Mouse (Mus musculus) left cerebral cortex, postnatal 10 days (tissue): ENCODE results near the gene Dusp6. TPM values are rescaled to one million over a fixed set of nuclear protein-coding genes. Genes with fewer than 3 reads are reported as not detected.

Source experiments
- DNase-seq, 2 experiments: peaks; one replicate each; pipeline ENCODE4 v3.0.0; 2021 to 2022; ENCODE audit warnings: low spot score in 2 of 2, mixed read lengths in 1 of 2; ENCODE audit errors: extremely low spot score in 1 of 2
- intact Hi-C: fragments of 180-260 bp; cut with DNase I; formaldehyde crosslinking; loops from one replicate; pipeline ENCODE4 v1.15.1; 2025
- total RNA-seq, 2 experiments: library from RNA; stranded (reverse); gene quantifications; 2 replicates each; pipeline ENCODE4 v1.2.3; 2021

Gene Dusp6
- total RNA-seq, 2 experiments from 2014 or later: 68.8 to 72.4 TPM

DNA sequence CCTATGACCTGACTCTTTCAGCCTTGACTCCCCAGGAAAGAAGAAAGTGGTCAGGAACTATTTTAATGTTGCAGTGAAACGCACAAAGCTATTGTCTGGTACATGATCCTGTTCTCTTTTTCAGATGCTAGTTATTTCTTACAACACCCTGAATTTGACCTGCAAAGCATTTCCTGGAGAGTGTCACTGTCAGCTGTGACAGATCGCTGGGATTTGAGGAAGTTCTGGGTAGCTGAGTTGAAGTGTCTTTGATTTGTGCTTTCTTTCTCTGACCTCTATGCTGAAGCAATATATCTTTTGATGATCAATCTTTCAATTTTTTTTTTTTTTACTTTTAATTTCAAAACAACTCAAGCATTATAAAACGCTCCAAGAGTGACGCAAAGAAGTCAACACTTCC lies 39.0 kb downstream of the Dusp6 start:
- intact Hi-C loops: no loop called here

DNA sequence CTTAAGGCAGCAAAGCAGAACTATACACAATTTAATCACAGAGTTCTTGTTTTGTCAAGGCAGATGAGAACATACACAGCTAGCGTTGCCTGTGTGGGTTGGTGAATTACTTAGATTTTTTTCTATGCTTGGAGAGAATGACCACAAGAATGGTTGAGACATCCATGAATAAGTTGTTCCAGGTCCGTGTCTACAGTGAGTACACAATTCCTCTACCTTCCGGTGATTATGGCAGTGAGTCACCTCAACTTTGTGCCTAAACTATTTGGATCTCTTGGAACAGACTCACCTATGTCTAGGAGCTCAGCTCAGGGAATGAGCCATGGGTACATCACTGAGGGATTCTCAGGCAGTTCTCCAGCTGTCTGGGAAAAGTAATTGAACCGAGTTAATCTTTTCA lies 45.8 kb downstream of the Dusp6 start:
- intact Hi-C loops: no loop called here
- no peak for DNase-seq

More for the DNA sequence above, 39.0 kb downstream of the Dusp6 start:
- no peak for DNase-seq

DNA sequence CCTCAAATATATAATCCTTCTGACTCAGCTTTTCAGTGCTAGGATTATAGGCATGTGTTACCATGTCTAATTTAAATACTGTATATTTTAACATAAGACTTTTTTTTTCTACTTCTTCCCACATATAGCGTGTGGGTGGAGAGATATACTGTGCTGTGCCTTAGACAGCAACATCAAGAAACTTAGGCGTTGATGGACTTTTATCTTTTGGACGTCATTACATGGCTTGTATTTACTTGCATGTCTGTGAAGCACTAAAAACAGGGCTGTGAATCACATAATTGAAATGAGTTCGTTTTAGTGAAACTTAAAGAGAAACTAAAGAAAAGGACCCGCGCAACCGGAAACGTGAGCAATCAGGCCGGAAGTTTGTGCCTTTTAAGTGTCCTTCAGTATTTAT lies 46.6 kb downstream of the Dusp6 start:
- intact Hi-C loops: loop anchor here (10.0 kb wide), 1 partner anchor 265 kb away; no protein-coding TSS in a partner anchor
- no peak for DNase-seq

DNA sequence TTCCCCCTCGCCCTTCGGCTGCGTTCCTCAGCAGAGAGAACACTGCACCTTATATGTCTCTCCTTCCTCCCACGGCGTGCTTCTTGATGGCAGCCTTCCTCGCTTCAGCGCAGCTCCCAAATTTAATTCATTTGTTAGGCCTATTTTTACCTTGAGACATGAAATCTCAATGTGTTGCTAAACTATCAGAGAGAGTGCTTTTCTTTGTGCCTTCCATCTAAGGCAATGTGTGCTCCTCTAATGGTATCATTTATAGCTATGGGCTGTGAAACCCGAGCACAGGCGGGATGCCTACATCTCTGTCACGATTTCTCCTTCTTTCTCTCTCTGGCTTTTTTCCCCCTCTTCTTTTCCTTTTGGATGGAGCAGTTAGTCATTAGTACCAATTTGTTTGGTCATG lies 47.2 kb downstream of the Dusp6 start:
- DNase-seq: peak; percentile 19 to 31
- intact Hi-C loops: loop anchor here (10.0 kb wide), 1 partner anchor 265 kb away; no protein-coding TSS in a partner anchor

DNA sequence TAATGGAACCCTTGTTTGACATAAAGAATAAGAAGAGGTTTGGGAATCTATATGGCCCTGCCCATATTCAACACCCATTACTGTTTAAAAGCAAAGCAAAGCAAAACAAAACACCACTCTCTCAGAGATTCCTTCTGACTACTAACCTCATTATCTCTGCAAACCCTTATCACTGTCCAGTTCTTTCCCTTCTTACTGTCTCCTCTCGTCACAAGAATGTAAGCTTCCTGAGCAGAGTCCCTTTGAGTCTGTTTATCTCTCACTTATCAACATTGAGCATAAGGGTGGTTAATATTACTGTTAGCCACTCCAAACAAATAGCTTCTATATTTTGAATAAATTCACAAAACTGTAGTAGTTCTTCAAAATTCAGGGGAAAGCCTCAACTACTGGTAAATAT lies 48.9 kb downstream of the Dusp6 start:
- intact Hi-C loops: loop anchor here (10.0 kb wide), 1 partner anchor 263 kb away; no protein-coding TSS in a partner anchor
- no peak for DNase-seq

DNA sequence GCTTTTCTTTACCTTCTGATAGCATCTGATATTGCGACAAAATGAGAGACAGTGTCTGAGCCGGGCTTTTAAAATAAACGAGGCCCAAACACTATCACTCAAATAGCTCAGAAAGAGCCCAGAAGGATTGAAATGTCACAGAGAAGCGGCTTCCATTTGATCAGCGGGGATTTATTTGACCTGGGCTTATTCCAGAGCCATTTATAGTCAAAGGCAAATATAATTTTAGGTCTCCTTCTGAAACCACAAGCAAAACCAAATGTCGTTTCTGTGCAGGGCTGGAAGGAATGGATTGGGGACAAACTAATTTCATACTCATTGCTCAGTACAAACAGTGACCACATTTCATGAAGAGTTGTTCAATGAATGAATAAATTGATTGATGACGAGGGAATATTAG lies 51.3 kb downstream of the Dusp6 start:
- no peak for DNase-seq
- intact Hi-C loops: loop anchor here (10.0 kb wide), 1 partner anchor 260 kb away; no protein-coding TSS in a partner anchor

DNA sequence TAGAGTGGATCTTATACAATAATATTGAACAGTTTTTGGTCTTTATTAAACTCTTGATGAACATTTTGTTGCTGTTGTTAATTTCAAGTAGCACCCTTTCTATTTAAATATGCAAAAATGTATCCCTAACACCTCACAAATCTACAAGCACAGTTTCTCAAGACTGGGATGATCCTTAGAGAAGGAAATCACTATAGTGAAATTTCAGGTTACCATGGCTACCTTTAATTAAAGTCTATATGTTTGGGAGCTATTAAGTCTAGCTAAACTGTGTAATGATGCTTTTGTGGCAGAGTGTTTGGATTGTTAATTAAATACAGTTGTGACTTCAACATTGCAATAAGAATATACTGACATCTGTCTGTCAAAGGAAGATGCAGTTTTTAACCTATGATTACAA lies 54.0 kb downstream of the Dusp6 start:
- intact Hi-C loops: loop anchor here (10.0 kb wide), 1 partner anchor 258 kb away; no protein-coding TSS in a partner anchor
- DNase-seq: no peak

Other genes with a start within 250 kb of the Dusp6 start
- gene Poc1b, start 156.2 kb upstream of the Dusp6 start, total RNA-seq: 1 to 10 TPM; 6.6 to 8.2 TPM
- 1 to 10 TPM; 3.4 to 3.8 TPM for gene Galnt4, start 155.1 kb upstream of the Dusp6 start, total RNA-seq
- not detected for gene Phxr2, start 136.9 kb upstream of the Dusp6 start, total RNA-seq